Mouse (Mus musculus): Measurements from ENCODE around the gene Rftn1.

DNA sequence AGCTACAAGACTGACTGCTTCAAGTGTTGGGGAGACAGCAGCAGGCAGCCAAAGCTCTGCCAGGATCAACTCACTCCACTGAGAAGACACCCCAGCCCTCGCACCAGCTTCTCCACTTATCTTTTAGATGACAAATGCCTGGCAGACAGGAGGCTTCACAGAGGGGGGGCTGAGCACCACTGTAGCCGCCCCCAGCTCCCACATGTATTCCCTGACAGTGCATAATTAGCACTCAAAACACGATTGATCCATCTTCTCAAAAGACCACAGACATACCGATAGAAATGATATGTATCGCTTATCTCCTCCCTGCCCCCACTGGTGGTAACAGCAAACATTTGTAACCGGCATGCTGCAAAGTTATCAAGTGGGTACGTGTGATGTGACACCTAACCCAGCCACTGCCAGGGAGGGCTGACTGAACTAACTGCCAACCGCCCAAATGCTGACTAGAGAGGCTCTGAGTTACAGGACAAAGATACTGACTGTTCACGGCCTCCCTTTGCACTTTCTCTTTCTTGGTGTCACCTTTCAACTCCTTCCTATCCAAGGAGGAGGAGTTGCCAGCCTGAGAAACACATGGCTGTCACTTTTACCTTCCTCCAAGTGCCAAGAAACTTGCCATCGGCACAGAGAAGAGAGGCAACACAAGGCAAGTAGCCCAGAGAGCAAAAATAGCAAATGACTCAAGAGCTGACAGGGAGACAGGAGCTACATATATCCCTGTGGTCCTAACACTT is 120.4 kb downstream of the Rftn1 start:
- TF ChIP-seq CTCF (IDR thresholded peaks at IDR 0.05; ENCODE audit: borderline replicate concordance, insufficient read depth, low read depth, low read length), result no peak
- TF ChIP-seq POLR2A (IDR thresholded peaks at IDR 0.05; ENCODE audit: borderline replicate concordance, insufficient read depth, low read length), result no peak
